Mouse (Mus musculus) activated CD4-positive, CD25-positive, alpha-beta regulatory T cell (primary cell): ENCODE measurements around the gene Cdkn1c. TPM values are rescaled to one million over a fixed set of nuclear protein-coding genes. Genes with fewer than 3 reads are reported as not detected.

Experiments
- polyA plus RNA-seq, 2 experiments: library from polyadenylated mRNA; unstranded; fragments of 100-300 nt; shearing (Covaris generic); gene quantifications; one replicate each; pipeline ENCODE4 v1.2.1; 2017

The Cdkn1c gene
- polyA plus RNA-seq, result 1 to 10 TPM; 4.1 to 5.0 TPM

DNA sequence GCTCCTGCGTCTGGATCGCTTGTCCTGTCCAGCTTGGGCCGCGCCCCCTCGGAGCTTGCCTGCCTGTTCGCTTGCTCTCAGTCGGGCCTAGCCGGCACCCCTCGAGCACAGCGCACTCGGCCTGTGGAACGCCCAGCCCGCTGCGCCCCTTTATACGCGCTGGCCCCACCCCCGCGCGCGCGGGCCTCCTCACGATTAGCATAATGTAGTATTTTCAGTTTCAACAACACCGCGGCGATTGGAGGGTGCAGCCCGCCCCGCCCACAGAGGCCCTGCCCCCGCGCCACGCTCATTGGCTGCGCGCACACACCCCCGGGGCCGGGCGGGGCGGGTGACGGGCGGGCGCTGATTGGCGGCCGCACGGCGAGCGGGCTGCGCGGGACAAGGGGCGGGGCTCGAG lies at the start of gene Cdkn1c:
Gene Cdkn1c (minus strand): TSS at position 177 of the 400 bp plus-strand sequence.

DNA sequence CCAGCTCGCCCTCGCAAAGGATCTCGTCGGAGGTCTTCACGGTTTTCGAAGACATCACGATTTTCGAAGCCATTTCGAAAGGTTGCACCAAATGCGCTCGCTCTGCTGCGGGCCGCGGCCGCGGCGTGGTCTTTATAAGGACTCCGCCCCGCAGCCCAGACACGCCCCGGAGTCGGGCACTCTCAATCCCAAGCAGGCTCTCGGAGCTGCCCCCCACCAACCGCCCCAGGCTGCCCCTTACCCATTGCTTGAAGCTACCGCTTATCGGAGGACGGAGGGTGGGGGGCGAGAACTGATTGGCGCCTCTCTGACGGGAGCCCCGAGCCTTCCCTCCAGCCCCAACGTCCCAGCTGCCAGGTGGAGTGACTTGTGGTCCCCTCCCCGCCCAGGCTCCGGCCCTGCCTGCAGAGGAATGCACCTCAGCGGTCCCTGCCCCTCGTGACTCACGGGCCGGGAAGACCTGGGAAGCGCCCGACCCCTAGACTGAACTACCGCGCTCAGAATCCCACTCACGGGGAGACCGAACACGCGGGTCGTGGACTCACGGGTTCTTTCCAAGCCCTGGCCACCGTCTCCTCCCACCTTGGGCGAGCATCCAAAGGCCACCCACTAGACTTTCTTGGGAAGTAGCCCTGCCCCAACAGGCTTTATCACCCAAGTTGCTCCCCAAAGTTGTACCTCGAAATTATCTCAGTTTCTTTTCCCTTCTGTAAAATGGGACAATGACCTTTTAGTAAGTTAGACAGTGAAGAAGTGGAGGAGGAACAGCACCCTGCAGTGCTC lies 41.8 kb upstream of the Cdkn1c start, which contains the start of gene Phlda2:
Gene Phlda2 (minus strand): TSS at position 733 of the 783 bp plus-strand sequence.

DNA sequence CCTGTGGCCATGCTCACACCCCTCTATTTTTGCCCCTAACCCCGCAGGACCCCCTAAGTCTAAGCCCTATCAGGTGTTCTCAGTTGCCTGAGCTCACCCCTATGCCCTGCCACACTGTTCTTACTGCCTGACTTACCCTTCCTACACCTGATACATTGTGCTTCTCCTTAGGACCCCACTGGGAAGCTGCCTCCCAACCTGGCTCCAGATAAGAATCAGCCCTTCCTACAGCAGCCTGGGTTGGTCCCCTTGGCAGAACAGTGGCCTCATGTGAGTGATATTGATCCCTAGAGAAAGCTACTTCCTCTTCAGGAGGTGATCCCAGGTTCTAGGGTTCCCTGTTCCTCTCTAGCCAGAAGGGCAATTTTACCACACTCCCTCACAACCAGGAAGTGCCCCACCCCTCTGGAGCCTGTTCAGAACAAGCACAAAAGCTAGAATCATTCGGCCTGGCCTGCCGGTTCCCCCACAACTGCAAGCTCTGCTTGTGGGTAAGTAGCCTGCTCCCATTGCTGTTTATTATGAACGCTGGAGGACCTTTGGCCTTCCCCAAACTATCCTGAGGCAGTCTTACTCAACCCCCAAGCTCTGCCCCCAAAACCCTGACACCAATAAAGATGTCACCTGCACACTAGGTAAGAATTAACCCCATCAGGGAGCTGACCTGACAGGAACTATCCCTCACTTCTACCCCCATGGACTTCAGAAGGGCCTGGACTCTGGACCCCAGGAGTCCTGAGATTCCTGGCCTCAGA lies 12.7 kb upstream of the Cdkn1c start, which contains the start of gene Slc22a18:
Gene Slc22a18 (plus strand): TSS at position 390 of the 755 bp plus-strand sequence.

Other genes starting within 250 kb of the Cdkn1c start
- gene Slc22a18, start 12.7 kb upstream of the Cdkn1c start, polyA plus RNA-seq, result under 1 TPM; 0.48 to 0.49 TPM
- not detected for gene Phlda2, start 42.1 kb upstream of the Cdkn1c start, polyA plus RNA-seq
- 100 to 1,000 TPM; 265 to 278 TPM for gene Nap1l4, start 88.1 kb upstream of the Cdkn1c start, polyA plus RNA-seq
- gene Cars, start 139.0 kb upstream of the Cdkn1c start, polyA plus RNA-seq, result 10 to 100 TPM; 37.1 to 39.0 TPM
- 10 to 100 TPM; 19.5 to 21.8 TPM for gene Tnfrsf26, start 167.7 kb upstream of the Cdkn1c start, polyA plus RNA-seq
- gene Tnfrsf22, start 188.6 kb upstream of the Cdkn1c start, polyA plus RNA-seq, result 10 to 100 TPM; 11.6 to 16.9 TPM
- gene Tnfrsf23, start 224.8 kb upstream of the Cdkn1c start, polyA plus RNA-seq, result 1 to 10 TPM; 3.3 to 3.7 TPM